Mouse (Mus musculus) hindbrain, embryonic 14.5 days (tissue): ENCODE measurements at regions not wholly inside any gene's neighbourhood (a gene's known extent, or its start where the extent isn't known, plus 50 kb on each side); places are given as distances from the start of the nearest gene placed in this dataset.
A peak's percentile ranks its signal among the peaks of the same experiment; 100 is the strongest.

Experiments
- ATAC-seq: fragments of 200-750 bp; cut with Nextera tagmentation; 2 replicates; pipeline ENCODE4 v1.8.0; 2017; ENCODE audit warnings: moderate number of reproducible peaks, mild to moderate bottlenecking, moderate TSS enrichment, moderate library complexity; ENCODE audit not compliant: low FRiP score
- DNase-seq: peaks from one replicate; pipeline ENCODE4 v3.0.0-alpha.2; 2015; ENCODE audit warnings: low spot score
- H3K27ac ChIP-seq: fragments of 300-500 bp; sonication (generic); 2 replicates; pipeline ENCODE4 v1.5.1; 2014; ENCODE audit warnings: mild to moderate bottlenecking, moderate library complexity
- H3K27me3 ChIP-seq: fragments of 300-500 bp; sonication (generic); 2 replicates; pipeline ENCODE4 v1.6.1; 2014; ENCODE audit warnings: mild to moderate bottlenecking, low read length, mixed read lengths; ENCODE audit not compliant: control insufficient read depth, insufficient read depth
- H3K36me3 ChIP-seq: fragments of 300-500 bp; sonication (generic); replicated peaks from 2 replicates; pipeline ENCODE4 v1.6.1; 2014; ENCODE audit not compliant: control insufficient read depth, insufficient read depth
- H3K4me1 ChIP-seq: fragments of 300-500 bp; sonication (generic); replicated peaks from 2 replicates; pipeline ENCODE4 v1.6.1; 2014; ENCODE audit warnings: antibody characterized with exemption, low read length, mixed read lengths; ENCODE audit not compliant: control insufficient read depth, insufficient read depth
- H3K4me2 ChIP-seq: fragments of 300-500 bp; sonication (generic); replicated peaks from 2 replicates; pipeline ENCODE4 v1.6.1; 2014; ENCODE audit warnings: mild to moderate bottlenecking, moderate library complexity
- H3K4me3 ChIP-seq: fragments of 300-500 bp; sonication (generic); replicated peaks from 2 replicates; pipeline ENCODE4 v1.5.1; 2014; ENCODE audit warnings: mild to moderate bottlenecking, low read length
- H3K9ac ChIP-seq: fragments of 300-500 bp; sonication (generic); 2 replicates; pipeline ENCODE4 v1.6.1; 2014
- H3K9me3 ChIP-seq: fragments of 300-500 bp; sonication (generic); 2 replicates; pipeline ENCODE4 v1.6.1; 2016; ENCODE audit warnings: low read length; ENCODE audit not compliant: control insufficient read depth
- WGBS: fragments of 180-500 bp; shearing (Covaris S2); extraction: QIAGEN DNeasy Blood & Tissue Kit; methylation state at CpG from one replicate; pipeline ENCODE4 v1.1.7; 2014; 5-methylcytosine and 5-hydroxymethylcytosine counted together

DNA sequence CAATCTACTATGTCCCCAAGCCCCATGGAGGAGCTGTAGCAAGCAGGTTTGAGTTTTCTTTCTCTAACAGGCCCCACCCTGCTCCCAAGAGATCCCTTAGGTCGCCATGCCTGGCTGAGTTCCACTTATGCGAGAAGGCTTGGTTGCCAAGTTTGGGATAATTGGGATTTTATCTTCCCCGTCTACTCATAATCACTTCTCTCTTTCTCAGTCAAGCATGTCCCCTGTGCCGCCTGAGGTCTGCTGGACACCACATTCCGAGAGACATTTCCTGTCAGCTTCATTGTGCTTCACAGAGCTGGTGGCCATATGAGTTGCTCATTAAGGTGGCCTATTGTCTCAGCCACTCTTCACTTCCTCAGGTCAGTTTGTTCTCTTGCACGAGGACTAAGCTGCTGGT is 234.5 kb upstream of the Wscd1 start:
- no peaks in the 10 kb centered on the region for H3K9me3 ChIP-seq
- no peak overlapping the region for H3K4me3 ChIP-seq
- H3K27ac ChIP-seq, result no peak overlapping the region
- 25% methylated on average over 6 of the region's 6 CpGs for WGBS
- H3K27me3 ChIP-seq, result no peaks in the 10 kb centered on the region
- ATAC-seq, result no peak
- H3K4me2 ChIP-seq, result no peak overlapping the region
- no peak for DNase-seq
- no peak overlapping the region for H3K9ac ChIP-seq
- H3K4me1 ChIP-seq, result peaks cover 6% of the 10 kb centered on the region; the same call in 1 of the 2 replicates
- H3K36me3 ChIP-seq, result no peaks in the 10 kb centered on the region

DNA sequence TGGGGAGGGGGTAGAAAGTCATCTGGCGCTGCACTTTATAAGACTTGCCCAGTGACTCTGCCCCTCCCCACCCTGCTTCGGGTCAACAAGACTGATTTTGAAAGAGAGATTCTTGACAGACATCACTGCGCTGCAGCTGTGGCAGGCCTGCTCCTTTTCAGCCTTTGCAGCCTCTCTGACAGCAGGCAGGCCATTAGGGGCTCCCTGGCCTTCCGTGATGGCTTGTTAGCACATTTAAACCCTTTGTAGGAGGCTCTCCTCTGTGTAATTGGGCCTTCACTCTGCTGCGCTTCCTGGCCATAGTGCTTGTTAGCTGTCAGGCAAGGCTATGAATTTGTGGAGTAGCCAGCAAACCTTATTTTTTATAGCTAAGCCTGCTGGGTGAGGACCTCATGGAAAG is 232.3 kb upstream of the Wscd1 start:
- peaks cover 6% of the 10 kb centered on the region; the same call in 1 of the 2 replicates for H3K4me1 ChIP-seq
- 0 out of 2 replicates have a peak, but pooled peaks have one; percentile 43 for ATAC-seq
- no peaks in the 10 kb centered on the region for H3K36me3 ChIP-seq
- H3K27me3 ChIP-seq, result no peaks in the 10 kb centered on the region
- 12% methylated on average over 5 of the region's 5 CpGs for WGBS
- H3K4me2 ChIP-seq, result no peak overlapping the region
- no peaks in the 10 kb centered on the region for H3K9me3 ChIP-seq
- H3K9ac ChIP-seq, result no peak overlapping the region
- H3K27ac ChIP-seq, result no peak overlapping the region
- DNase-seq, result no peak
- H3K4me3 ChIP-seq, result no peak overlapping the region

DNA sequence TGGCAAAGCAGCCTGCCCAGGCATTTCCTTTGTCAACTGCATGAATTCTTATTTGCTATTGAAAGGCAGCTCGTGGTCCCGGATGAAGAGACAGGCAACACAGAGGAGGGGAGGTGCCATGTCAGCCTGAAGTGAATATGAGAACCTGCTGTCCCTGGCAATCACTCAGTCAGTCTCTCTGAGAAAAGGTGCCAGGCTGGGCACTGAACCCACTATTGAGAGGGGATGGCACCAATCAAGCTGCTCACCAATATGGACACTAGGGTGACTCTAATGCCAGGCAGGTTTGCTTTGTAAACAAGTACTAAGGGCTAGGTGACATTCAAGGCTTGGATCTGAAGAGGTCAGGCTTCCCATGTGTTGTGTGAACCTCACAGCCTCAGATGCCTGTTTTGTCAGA is 222.0 kb upstream of the Wscd1 start:
- no peak for DNase-seq
- Histone ChIP-seq H3K36me3 (no peaks in the 10 kb centered on the region), H3K4me3 (no peak overlapping the region), H3K27me3 (no peaks in the 10 kb centered on the region), H3K4me2 (no peak overlapping the region), H3K27ac (no peak overlapping the region), H3K9ac (no peak overlapping the region), H3K9me3 (no peaks in the 10 kb centered on the region), H3K4me1 (no peaks in the 10 kb centered on the region)
- 55% methylated on average over 2 of the region's 2 CpGs for WGBS
- ATAC-seq, result no peak

DNA sequence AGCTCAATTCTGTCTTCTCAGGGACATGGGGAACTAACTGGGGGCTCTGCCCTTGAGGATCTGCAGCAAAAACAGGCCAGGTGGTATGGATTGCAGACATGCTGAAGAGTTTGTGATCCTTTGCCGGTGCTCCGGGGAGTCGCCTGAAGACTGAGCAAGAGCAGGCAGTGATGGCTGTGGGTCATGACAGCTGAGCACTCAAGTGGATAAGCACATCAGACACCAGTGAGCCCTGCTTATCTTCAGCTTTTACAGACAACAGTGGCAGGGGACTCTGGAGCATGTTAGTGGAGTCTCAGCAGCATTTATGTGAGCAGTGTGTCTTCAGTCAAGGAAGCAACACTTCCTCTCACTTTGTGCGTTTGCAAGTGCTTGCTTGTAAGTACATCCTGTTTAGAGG is 221.1 kb upstream of the Wscd1 start:
- no peaks in the 10 kb centered on the region for H3K27me3 ChIP-seq
- no peak overlapping the region for H3K27ac ChIP-seq
- no peaks in the 10 kb centered on the region for H3K4me1 ChIP-seq
- DNase-seq, result no peak
- ATAC-seq, result no peak
- H3K9ac ChIP-seq, result no peak overlapping the region
- no peak overlapping the region for H3K4me3 ChIP-seq
- H3K36me3 ChIP-seq, result no peaks in the 10 kb centered on the region
- H3K4me2 ChIP-seq, result no peak overlapping the region
- no peaks in the 10 kb centered on the region for H3K9me3 ChIP-seq
- WGBS, result 95% methylated on average over 4 of the region's 4 CpGs

DNA sequence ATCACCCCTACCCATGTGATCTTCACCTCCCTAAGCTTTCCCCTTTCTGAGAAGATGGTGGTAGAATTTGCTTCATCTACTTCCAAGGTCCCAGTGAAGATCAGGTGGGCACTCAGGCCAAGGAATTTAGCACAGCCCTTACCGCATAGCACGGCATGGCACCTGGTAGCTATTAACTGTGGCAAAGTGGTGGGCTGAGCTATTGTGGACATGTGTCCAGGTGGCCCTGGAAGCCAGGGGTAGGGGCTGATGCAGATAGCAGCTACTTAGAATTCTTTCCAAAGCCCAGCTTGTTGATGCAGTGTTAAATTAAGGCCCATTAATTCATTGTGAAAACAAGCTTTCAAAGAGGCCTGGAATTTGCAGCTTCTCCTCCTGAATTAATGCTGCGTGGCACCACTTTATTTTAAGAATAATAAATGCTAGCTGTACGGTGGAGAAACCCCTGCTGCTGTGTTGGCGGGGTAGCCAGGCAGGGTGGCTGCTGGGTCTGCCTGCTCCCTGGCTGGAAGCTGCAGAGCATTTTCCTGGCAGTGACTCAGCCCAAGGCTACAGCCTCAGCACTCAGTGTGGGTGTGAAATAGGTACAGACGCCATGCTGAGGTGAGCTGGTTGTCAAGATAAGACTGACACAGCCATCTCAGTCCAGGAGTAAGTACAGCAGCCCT is 208.4 kb upstream of the Wscd1 start:
- no peaks in the 10 kb centered on the region for H3K4me1 ChIP-seq
- no peak overlapping the region for H3K4me2 ChIP-seq
- no peak overlapping the region for H3K27ac ChIP-seq
- 56% methylated on average over 6 of the region's 6 CpGs for WGBS
- H3K4me3 ChIP-seq, result no peak overlapping the region
- H3K36me3 ChIP-seq, result no peaks in the 10 kb centered on the region
- DNase-seq, result no peak
- H3K9me3 ChIP-seq, result peaks cover 14% of the 10 kb centered on the region; the same call in 1 of the 2 replicates
- no peak for ATAC-seq
- H3K9ac ChIP-seq, result no peak overlapping the region
- H3K27me3 ChIP-seq, result no peaks in the 10 kb centered on the region

DNA sequence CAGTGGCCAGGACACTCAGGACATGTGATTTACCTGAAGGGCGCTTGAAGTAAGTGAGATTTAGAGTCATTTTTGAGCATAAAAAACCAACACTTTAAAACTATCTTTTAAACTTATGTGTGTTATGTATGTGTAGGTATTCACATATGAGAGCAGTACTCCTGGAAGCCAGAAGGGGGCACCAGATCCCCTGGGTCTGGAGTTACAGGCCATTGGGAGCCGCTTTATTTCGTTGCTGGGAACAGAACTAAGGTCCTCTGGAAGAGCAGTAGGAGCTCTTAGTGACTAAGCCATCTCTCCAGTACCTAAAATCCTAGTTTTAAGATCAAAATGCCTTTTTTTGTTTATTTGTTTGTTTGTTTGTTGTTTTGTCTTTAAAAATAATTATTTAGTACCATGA is 192.3 kb upstream of the Wscd1 start:
- ATAC-seq (no peak), DNase-seq (no peak)
- WGBS, result 80% methylated on average over 3 of the region's 3 CpGs
- Histone ChIP-seq H3K9me3 (no peaks in the 10 kb centered on the region), H3K4me2 (no peak overlapping the region), H3K36me3 (no peaks in the 10 kb centered on the region), H3K9ac (no peak overlapping the region), H3K4me1 (no peaks in the 10 kb centered on the region), H3K27ac (no peak overlapping the region), H3K27me3 (no peaks in the 10 kb centered on the region), H3K4me3 (no peak overlapping the region)

DNA sequence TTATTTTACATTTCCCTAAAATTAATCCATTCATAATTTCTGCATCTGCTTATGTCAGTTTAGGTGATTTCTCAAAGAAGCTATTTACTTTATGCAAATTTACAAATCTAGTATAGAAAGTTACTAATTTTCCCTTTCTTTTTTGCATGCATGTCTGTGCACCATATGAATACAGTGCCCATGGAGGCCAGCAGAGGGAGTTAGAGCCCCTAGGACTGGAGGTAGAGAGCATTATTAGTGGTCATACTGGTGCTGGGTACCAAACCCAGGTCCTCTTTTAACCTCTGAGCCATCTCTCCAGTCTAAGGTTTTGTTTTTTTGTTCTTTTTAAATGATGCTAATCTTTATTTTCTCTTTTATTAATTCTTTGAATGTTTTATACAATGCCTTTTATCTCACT is 184.9 kb upstream of the Wscd1 start:
- H3K4me2 ChIP-seq, result no peak overlapping the region
- no peaks in the 10 kb centered on the region for H3K4me1 ChIP-seq
- H3K4me3 ChIP-seq, result no peak overlapping the region
- H3K36me3 ChIP-seq, result no peaks in the 10 kb centered on the region
- no peak for ATAC-seq
- DNase-seq, result no peak
- H3K9me3 ChIP-seq, result no peaks in the 10 kb centered on the region
- no peak overlapping the region for H3K9ac ChIP-seq
- H3K27ac ChIP-seq, result no peak overlapping the region
- no peaks in the 10 kb centered on the region for H3K27me3 ChIP-seq

DNA sequence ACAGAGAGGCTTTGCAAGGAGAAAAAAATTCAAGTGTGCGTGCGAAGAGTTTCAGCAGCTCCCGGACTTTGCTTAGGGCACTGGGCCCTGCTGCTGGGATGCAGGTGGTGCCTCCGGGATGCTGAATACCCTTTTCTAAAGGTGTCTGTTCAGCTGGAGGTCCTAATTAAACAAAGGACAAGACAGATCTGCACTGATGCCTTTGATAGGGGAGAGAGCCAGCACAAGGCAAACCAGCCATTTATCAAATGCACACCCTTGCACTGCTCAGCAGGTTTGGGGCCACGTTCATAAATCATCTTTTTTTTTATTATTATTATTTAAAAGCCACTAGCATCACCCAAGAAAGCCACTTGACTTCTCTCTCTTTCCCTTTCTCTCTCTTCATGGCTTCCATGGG is 172.9 kb upstream of the Wscd1 start:
- Histone ChIP-seq H3K9me3 (no peaks in the 10 kb centered on the region), H3K4me3 (no peak overlapping the region), H3K36me3 (no peaks in the 10 kb centered on the region), H3K9ac (no peak overlapping the region), H3K27me3 (no peaks in the 10 kb centered on the region), H3K4me2 (no peak overlapping the region), H3K27ac (no peak overlapping the region; the same call in 1 of the 2 replicates), H3K4me1 (peaks cover 13% of the 10 kb centered on the region; the same call in 1 of the 2 replicates)
- no peak for DNase-seq
- no peak for ATAC-seq
- WGBS, result 59% methylated on average over 5 of the region's 5 CpGs

DNA sequence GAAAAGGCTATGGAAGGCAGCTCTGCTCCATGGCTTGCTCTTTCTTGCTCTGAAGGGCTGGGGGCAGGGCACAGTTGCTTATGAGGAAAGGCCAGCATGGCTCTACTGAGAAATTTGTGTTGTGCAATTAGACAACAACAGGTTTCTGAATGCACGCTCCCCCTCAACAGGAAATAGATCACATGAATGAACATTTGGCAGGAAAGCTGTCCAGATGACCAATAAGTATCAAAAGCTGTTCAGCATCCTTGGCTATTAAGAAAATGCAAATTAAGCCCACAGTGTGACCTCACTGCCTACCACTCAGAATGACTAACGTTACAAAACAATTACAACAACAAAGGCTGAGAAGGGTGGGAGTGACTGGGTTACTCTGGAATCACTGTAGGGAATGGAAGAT is 167.9 kb upstream of the Wscd1 start:
- H3K4me2 ChIP-seq, result no peak overlapping the region
- no peaks in the 10 kb centered on the region for H3K9me3 ChIP-seq
- H3K36me3 ChIP-seq, result no peaks in the 10 kb centered on the region
- no peak overlapping the region for H3K9ac ChIP-seq
- 0 out of 2 replicates have a peak, but pooled peaks cover 2% of the 10 kb centered on the region for H3K4me1 ChIP-seq
- H3K27ac ChIP-seq, result no peak overlapping the region
- ATAC-seq (no peak), DNase-seq (no peak)
- no peak overlapping the region for H3K4me3 ChIP-seq
- no peaks in the 10 kb centered on the region for H3K27me3 ChIP-seq
- WGBS, result 24% methylated on average over 2 of the region's 2 CpGs

DNA sequence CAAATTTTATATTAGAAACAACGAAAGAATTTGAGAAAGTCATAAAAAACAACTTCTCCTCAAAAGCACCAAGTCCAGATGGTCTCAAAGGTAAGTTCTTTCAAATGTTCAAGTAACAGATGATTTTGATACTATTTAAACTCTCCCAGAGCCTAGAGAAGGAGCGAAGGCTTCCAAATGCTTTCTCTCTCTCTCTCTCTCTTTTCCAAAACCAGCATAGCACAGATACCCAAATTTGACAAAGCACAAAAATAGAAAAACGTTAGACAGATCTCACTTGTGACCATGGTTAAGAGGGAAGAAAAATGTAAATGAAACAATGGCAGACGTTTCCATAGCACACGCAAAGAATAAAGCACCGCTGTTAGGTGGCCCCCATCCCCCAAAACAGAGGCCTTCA is 158.7 kb upstream of the Wscd1 start:
- Histone ChIP-seq H3K4me2 (no peak overlapping the region), H3K36me3 (no peaks in the 10 kb centered on the region), H3K9me3 (no peaks in the 10 kb centered on the region), H3K4me1 (no peaks in the 10 kb centered on the region), H3K4me3 (no peak overlapping the region), H3K9ac (no peak overlapping the region), H3K27me3 (no peaks in the 10 kb centered on the region), H3K27ac (no peak overlapping the region)
- 89% methylated on average over 6 of the region's 6 CpGs for WGBS
- no peak for ATAC-seq
- no peak for DNase-seq
